Mouse (Mus musculus): ENCODE measurements around the gene Asns.
A peak's percentile ranks its signal among the peaks of the same experiment; 100 is the strongest.

Gene Asns

GRCm38 (mm10) chr6:7692884-7693585 lies at the start of gene Asns:
Gene Asns (minus strand): TSS chr6:7693254.
- peak; percentile 46 for DNase-seq (ENCODE audit: low read depth, low spot score)

GRCm38 (mm10) chr6:7741721-7742120 lies 48.7 kb upstream of the Asns start:
- no peak for DNase-seq (ENCODE audit: low read depth, low spot score)

GRCm38 (mm10) chr6:7737842-7738241 lies 44.8 kb upstream of the Asns start:
- no peak for DNase-seq (ENCODE audit: low read depth, low spot score)

DNA sequence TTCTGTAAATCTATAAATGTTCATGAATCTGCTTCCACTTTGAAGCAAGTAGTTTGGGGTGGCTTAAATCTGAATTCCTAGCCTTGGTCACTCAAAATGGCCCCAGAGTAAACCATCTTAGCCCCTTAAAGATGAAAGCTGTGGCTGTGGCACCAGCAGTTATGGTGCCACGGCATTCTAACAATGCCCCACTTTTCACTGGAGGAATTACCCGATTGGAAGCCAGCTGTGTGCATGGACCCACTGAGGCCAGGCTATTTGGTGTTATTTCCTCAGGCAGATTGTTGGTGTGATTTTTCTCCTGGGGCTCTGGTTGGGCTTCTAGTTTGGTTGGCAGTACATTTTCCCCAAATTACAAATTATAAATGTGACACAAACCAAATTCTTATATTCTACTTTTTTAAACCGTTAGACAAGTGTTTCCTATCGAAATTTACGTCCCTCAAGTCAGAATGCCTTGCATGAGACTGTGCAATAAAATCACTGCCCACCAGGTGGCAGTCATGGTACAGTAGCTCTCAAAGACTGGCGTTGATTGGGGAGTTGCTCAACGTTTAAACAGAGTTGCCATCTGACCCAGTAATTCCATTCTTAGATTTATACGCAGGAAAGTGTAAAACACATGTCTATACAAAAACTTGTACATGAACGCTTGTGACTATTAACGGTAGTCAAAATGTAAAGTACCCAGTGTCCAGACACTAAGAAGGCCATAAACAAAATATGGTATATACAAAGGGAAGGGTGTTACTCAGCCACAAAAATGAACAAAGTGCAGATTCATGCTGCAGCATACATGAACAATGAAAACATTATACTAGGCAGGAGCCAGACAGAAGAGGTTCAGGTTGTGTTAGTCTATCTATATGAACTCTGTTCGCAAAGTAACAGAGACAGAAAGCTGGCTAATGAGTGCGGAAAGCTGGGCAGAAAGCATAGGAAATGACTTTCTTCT lies 40.0 kb upstream of the Asns start:
- peak; percentile 69 for DNase-seq (ENCODE audit: low read depth, low spot score)

GRCm38 (mm10) chr6:7732097-7732496 lies 39.0 kb upstream of the Asns start:
- DNase-seq (ENCODE audit: low read depth, low spot score), result no peak

DNA sequence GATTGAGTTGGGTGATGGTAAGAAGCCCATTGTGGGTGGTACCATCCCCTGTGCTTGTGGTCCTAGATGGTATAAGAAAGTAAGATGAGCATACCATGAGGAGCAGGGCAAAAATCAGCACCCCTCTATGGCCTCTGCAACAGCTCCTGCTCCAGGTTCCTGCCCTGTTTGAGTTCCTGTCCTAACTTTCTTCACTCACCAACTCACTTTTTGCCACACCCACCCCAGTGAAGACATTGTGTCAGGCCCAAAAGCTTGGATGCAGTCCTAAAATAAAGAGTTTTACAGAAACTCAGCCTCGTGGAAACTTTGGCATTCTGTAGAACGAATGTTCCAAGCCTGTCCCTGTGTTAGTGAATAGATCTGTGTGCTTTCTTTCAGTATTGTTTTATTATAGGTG lies 36.1 kb upstream of the Asns start:
- DNase-seq (ENCODE audit: low read depth, low spot score), result no peak

- no peak for DNase-seq (ENCODE audit: low read depth, low spot score)
These were observed 35.2 kb upstream of the Asns start for GRCm38 (mm10) chr6:7728241-7728640.

GRCm38 (mm10) chr6:7716236-7716635 lies 23.2 kb upstream of the Asns start:
- DNase-seq (ENCODE audit: low read depth, low spot score), result no peak

GRCm38 (mm10) chr6:7714230-7714629 lies 21.2 kb upstream of the Asns start:
- no peak for DNase-seq (ENCODE audit: low read depth, low spot score)

DNA sequence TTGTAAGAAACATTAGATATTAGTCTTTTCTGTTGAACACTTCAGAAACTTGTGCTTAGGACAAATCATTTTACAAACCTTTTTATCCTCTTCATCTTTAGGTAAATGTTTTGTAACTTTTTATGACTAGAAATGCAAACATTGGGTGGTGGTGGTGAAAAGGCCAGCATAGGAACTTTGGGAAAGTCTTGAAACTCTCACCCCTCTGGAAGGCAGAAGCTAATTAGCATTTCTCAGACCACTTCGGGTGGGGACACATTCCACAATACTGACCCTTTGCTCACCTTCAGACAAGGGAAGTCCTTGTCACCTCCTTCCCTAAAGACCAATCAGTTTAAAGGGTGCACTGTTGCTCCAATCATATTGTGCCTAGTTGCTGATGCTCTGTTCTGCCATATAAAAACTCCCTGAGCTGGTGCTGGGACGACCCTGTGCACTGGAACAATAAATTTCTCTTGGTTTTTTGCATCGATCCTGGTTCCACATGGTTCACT lies 18.8 kb upstream of the Asns start:
- DNase-seq (ENCODE audit: low read depth, low spot score), result no peak

DNA sequence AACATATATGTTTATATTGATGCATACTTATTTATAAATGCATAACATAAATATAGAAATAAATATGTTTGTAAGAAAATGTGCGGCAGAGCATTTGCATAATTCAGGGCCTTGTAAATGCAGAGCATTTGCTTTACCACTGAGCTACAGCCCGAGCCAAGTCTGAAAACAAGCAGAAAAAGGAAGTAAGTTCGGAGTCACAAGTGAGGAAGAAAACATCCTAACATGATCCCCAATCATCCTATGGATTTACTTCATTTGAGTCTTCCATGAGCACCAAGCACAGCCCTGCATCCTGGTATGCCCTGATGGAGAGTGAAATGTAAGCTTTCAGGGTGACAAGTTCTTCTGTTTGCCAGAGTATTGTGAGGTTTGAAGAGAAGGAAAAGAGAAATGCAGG lies 15.2 kb upstream of the Asns start:
- no peak for DNase-seq (ENCODE audit: low read depth, low spot score)

GRCm38 (mm10) chr6:7706796-7707195 lies 13.7 kb upstream of the Asns start:
- DNase-seq (ENCODE audit: low read depth, low spot score), result no peak

GRCm38 (mm10) chr6:7697999-7698699 lies 5.1 kb upstream of the Asns start:
- no peak for DNase-seq (ENCODE audit: low read depth, low spot score)

DNA sequence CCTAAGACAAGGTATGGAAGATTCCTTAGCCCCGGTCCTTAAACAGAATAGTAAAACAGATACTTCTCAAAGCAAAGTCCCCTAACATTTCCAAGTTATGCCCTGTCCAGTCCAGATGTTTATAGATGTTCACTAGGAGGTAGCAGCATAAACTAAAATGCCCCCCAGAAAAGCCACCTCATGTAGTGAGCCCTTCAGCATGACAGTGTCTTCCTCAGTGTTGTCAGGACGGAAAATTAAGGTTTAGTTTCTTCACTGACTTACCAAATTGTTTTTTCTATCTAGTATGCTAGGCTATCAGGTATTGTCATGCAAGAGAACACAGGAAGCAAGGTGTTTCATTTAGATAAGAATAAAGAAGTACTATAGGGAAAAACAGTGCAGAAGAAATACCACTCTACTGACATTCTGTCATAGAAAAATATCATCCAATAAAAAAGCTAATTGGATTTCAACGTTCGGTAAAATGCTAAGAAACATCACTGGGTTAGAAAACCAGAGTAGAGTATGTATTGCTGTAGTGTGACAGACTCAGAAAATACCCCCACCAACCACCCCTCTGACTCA lies 4.1 kb upstream of the Asns start:
- DNase-seq (ENCODE audit: low read depth, low spot score), result no peak

GRCm38 (mm10) chr6:7696641-7697040 lies 3.6 kb upstream of the Asns start:
- no peak for DNase-seq (ENCODE audit: low read depth, low spot score)

DNA sequence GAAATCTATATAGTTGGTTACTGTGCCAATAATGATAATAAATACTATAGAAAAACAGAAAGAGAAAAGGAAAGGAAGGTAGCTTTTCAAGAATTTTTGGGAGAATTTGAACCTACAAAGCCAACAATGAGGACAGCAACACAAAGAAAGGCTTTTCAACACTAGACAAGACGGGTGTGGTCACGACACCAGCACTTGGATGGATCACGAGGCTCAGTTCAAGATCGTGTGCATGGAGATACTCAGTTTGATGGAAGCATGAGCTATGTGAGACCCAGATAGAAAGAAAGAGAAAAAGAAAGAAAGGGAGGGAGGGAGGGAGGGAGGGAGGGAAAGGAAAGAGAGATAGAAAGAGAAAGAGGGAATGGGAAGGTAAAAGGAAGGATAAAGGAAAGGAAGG lies 2.8 kb upstream of the Asns start:
- no peak for DNase-seq (ENCODE audit: low read depth, low spot score)

DNA sequence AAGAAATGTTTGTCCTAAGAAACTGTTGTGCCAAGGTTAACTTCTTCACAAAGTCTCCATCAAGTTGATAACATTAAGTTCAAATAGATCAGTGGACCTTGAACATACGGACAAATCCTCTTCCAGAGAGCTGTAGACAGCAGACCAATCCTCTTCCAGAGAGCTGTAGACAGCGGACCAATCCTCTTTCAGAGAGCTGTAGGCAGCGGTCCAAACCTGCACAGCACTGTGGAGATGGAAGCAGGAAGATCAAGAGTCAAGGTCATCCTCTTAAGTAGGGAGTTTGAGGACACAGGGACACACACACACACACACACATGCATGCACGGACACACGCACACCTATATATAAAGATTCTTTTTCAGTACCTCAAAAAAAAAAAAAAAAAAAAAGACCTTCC lies 612 bp upstream of the Asns start:
- DNase-seq (ENCODE audit: low read depth, low spot score), result no peak

GRCm38 (mm10) chr6:7692451-7692850 lies 603 bp downstream of the Asns start:
- DNase-seq (ENCODE audit: low read depth, low spot score), result peak; percentile 16

- no peak for DNase-seq (ENCODE audit: low read depth, low spot score)
These were observed 1.0 kb downstream of the Asns start for GRCm38 (mm10) chr6:7692037-7692436.

DNA sequence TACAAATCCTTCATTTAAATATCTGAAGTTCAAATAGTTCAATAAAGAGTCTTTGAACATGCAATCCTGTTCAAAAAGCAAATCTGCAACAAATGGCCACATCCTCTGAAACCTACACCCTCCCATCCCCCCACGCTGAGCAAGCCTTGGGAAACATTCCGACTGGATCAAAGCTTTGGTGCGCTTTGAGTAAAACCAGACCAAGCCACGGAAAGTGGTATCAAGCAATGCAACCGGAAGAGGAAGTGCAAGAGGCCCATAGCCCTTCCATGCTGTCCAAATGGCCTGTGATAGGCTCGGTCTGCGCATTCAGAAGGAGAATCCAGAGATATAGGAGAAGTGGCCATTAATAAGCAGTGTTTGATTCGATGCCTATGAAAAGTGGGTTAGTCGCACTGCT lies 2.6 kb downstream of the Asns start:
- DNase-seq (ENCODE audit: low read depth, low spot score), result no peak

DNA sequence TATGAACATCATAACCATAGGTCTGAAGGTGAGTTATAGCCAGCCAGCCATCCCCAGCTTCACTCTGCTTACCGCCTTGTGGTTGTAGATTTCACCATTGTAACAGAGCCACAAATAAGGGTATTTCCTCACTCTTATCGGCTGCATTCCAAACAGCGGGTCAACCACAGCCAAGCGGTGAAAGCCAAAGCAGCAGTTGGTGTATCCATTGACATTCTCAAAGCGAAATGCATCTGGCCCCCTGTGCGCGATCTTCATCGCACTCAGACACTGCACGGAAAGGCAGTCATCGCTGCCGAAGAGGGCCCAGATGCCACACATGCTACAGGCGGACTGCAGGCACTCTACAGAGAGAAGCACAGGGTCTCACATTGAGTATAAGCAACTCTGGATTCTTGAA lies 3.9 kb downstream of the Asns start:
- no peak for DNase-seq (ENCODE audit: low read depth, low spot score)

- DNase-seq (ENCODE audit: low read depth, low spot score), result no peak
These were observed 7.0 kb downstream of the Asns start for GRCm38 (mm10) chr6:7686047-7686446.

Measured in retina, postnatal 7 days (tissue).